Mouse (Mus musculus) stomach, embryonic 15.5 days (tissue): ENCODE data around the gene Serping1. TPM values are rescaled to one million over a fixed set of nuclear protein-coding genes. Genes with fewer than 3 reads are reported as not detected.
A peak's percentile ranks its signal among the peaks of the same experiment; 100 is the strongest.

ENCODE experiments used
- ATAC-seq: fragments of 200-750 bp; cut with Nextera tagmentation; 2 replicates; pipeline ENCODE4 v1.8.0; 2017; ENCODE audit warnings: low read depth, moderate number of reproducible peaks, moderate TSS enrichment; ENCODE audit not compliant: insufficient read depth, low FRiP score
- H3K27ac ChIP-seq: fragments of 300-500 bp; sonication (generic); 2 replicates; pipeline ENCODE4 v1.5.1; 2015; ENCODE audit warnings: mild to moderate bottlenecking, inconsistent platforms
- H3K27me3 ChIP-seq: fragments of 300-500 bp; sonication (generic); replicated peaks from 2 replicates; pipeline ENCODE4 v1.6.1; 2015; ENCODE audit warnings: inconsistent platforms
- H3K36me3 ChIP-seq: fragments of 300-500 bp; sonication (generic); 2 replicates; pipeline ENCODE4 v1.6.1; 2015; ENCODE audit warnings: inconsistent platforms
- H3K4me1 ChIP-seq: fragments of 300-500 bp; sonication (generic); 2 replicates; pipeline ENCODE4 v1.6.1; 2015; ENCODE audit warnings: inconsistent platforms
- H3K4me2 ChIP-seq: fragments of 300-500 bp; sonication (generic); 2 replicates; pipeline ENCODE4 v1.6.1; 2015; ENCODE audit warnings: mild to moderate bottlenecking, inconsistent platforms
- H3K4me3 ChIP-seq: fragments of 300-500 bp; sonication (generic); replicated peaks from 2 replicates; pipeline ENCODE4 v1.5.1; 2015; ENCODE audit warnings: inconsistent platforms
- H3K9ac ChIP-seq: fragments of 300-500 bp; sonication (generic); 2 replicates; pipeline ENCODE4 v1.6.1; 2015; ENCODE audit warnings: inconsistent platforms
- H3K9me3 ChIP-seq: fragments of 300-500 bp; sonication (generic); 2 replicates; pipeline ENCODE4 v1.6.1; 2016; ENCODE audit warnings: inconsistent platforms
- WGBS: fragments of 180-500 bp; shearing (Covaris S2); methylation state at CpG from one replicate; pipeline ENCODE4 v1.1.7; 2015; 5-methylcytosine and 5-hydroxymethylcytosine counted together
- polyA plus RNA-seq: library from polyadenylated mRNA; unstranded; fragments of >200 nt; fragmentation: Nextera tagmentation; extraction: Ambion mirVana; gene quantifications from 2 replicates; pipeline ENCODE4 v1.2.1, GENCODE M21; 2015

Serping1 gene
- polyA plus RNA-seq, 1 experiment from 2014 or later: 79.6 TPM

DNA sequence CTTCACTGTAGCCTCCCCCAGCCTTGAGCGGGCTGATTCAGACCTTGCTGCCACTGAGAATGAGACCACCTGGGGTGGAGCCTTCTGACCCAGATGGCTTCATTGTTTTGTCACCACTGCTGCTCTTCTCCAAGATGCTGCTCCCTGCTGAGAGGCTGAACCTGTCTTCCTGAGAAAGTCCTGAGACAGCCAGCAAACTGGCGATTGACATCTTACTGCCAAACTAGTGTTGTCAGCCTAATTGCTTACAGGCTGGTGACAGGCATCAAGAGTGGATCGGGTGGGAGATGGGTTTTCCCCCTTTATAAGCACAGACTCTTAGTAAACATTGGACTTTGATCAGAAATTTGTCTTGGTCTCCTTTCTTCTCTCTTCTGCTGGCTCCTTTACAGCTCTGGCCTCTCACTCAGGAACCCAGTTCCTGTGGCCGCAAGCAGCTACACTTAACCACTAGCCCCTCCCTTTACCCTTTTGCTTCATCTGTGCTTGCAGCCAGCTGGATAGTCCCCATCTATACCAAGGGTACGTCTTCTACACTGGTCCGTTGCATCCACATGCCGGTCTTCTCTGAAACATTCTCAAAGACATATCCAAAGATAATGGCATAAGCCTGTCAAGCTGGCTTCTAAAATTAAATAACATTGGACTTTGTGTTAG is 18.1 kb downstream of the Serping1 start:
- no peaks in the 10 kb centered on the region for H3K9me3 ChIP-seq
- ATAC-seq: no peak
- no peak overlapping the region for H3K27ac ChIP-seq
- no peaks in the 10 kb centered on the region for H3K27me3 ChIP-seq
- no peaks in the 10 kb centered on the region for H3K4me1 ChIP-seq
- 54% methylated on average over 7 of the region's 7 CpGs for WGBS
- no peak overlapping the region for H3K4me2 ChIP-seq
- H3K4me3 ChIP-seq: no peak overlapping the region
- no peak overlapping the region for H3K9ac ChIP-seq
- H3K36me3 ChIP-seq: no peaks in the 10 kb centered on the region

DNA sequence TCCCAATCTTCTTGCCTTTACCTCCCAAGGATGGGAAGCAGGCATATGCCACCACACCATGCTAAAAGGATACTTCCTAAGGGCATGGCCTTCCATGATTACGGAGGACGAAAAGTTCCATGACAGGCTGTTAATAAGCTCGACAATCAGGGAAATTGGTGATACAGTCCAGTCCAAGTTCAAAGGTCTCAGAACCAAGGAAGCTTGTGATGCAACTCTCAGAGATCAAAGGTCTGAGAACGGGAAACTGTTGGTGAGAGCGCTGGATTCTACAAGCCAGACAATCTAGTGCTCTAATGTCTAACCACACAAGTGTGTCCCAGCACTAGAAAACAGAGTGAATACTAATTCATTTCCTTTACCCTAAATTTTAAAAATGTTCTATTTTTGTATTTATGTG is 19.0 kb downstream of the Serping1 start:
- H3K27me3 ChIP-seq: no peaks in the 10 kb centered on the region
- 74% methylated on average over 5 of the region's 5 CpGs for WGBS
- H3K4me3 ChIP-seq: no peak overlapping the region
- no peaks in the 10 kb centered on the region for H3K9me3 ChIP-seq
- H3K9ac ChIP-seq: no peak overlapping the region
- H3K36me3 ChIP-seq: no peaks in the 10 kb centered on the region
- H3K27ac ChIP-seq: no peak overlapping the region
- no peak for ATAC-seq
- no peak overlapping the region for H3K4me2 ChIP-seq
- H3K4me1 ChIP-seq: no peaks in the 10 kb centered on the region

- no peak overlapping the region for H3K4me3 ChIP-seq
- H3K4me1 ChIP-seq: 0 out of 2 replicates have a peak, but pooled peaks cover 2% of the 10 kb centered on the region
- no peak overlapping the region for H3K4me2 ChIP-seq
- H3K9ac ChIP-seq: no peak overlapping the region
- ATAC-seq: no peak; the same call in 1 of the 2 replicates
- H3K9me3 ChIP-seq: no peaks in the 10 kb centered on the region
- H3K27me3 ChIP-seq: no peaks in the 10 kb centered on the region
- 46% methylated on average over 6 of the region's 6 CpGs for WGBS
- H3K36me3 ChIP-seq: no peaks in the 10 kb centered on the region
- H3K27ac ChIP-seq: peak overlapping the region; percentile 48; the same call in 1 of the 2 replicates
Observed at GRCm38 (mm10) chr2:84750115-84750514, 25.1 kb downstream of the Serping1 start.

- H3K27me3 ChIP-seq: no peaks in the 10 kb centered on the region
- no peak overlapping the region for H3K9ac ChIP-seq
- H3K4me1 ChIP-seq: peaks cover 33% of the 10 kb centered on the region
- ATAC-seq: peak; percentile 23; the same call in 1 of the 2 replicates
- H3K4me3 ChIP-seq: peak overlapping the region; percentile 95
- H3K4me2 ChIP-seq: peak overlapping the region; percentile 80
- peaks cover 10% of the 10 kb centered on the region; the same call in 1 of the 2 replicates for H3K36me3 ChIP-seq
- H3K27ac ChIP-seq: peak overlapping the region; percentile 99
- no peaks in the 10 kb centered on the region for H3K9me3 ChIP-seq
- WGBS: under 1% methylated on average over 10 of the region's 10 CpGs
Observed at GRCm38 (mm10) chr2:84744126-84744525, 31.1 kb downstream of the Serping1 start.

GRCm38 (mm10) chr2:84743561-84743960 is 31.7 kb downstream of the Serping1 start, which contains the start of gene Gm19426:
TSS of gene Gm19426 (minus strand) at chr2:84743655.
- H3K4me2 ChIP-seq: peak within 1 kb of the TSS; percentile 80
- H3K27me3 ChIP-seq: no peaks in the 10 kb centered on the region
- H3K36me3 ChIP-seq: peaks cover 10% of the 10 kb centered on the region; the same call in 1 of the 2 replicates
- H3K4me3 ChIP-seq: peak within 1 kb of the TSS; percentile 95
- H3K4me1 ChIP-seq: peaks cover 38% of the 10 kb centered on the region
- WGBS: under 1% methylated on average over 25 of the region's 25 CpGs
- peak within 1 kb of the TSS; percentile 98 for H3K9ac ChIP-seq
- peak; percentile 92 for ATAC-seq
- no peaks in the 10 kb centered on the region for H3K9me3 ChIP-seq
- H3K27ac ChIP-seq: peak within 1 kb of the TSS; percentile 99

DNA sequence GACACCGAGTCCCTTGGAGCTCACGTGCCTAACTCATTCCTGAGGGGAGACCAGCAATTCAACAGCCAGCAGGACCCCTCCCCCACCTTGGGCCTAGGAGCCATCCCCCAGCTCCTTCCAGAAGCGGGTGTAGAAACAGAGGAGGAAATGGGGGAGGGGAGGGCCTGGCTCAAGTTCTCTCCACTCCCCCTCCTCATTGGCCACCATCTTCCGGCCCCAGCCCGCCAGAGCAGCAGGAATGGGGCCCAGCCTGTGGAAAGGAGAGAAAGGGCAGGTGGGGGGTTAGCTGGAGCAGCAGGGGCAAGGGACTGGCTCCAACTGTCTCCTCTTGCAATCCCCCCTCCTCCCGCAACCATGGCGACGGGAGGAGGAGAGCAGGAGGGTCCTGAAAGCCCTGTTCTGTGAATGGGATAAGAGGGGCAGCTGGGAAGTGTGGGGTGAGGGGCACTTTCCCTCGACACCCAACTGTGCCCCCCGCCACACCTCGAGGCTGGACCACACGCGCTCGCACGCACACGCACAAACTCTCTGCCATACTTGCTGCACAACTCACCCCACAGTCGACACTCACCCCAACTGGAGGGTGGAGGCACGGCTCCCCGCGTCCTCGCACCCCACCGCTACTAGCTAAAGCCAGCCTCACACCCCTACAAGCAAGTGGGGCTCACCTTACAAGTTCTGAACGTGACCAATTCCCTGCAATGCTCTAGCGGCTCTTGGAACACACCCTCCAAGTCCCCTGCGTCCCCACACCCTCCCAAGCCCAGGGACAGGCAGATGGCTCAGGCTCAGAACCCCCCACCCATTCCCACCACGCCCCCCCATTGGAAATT is 32.6 kb downstream of the Serping1 start:
- Histone ChIP-seq H3K9ac (peak overlapping the region; percentile 98), H3K4me1 (peaks cover 46% of the 10 kb centered on the region)
- under 1% methylated on average over 24 of the region's 26 CpGs for WGBS

DNA sequence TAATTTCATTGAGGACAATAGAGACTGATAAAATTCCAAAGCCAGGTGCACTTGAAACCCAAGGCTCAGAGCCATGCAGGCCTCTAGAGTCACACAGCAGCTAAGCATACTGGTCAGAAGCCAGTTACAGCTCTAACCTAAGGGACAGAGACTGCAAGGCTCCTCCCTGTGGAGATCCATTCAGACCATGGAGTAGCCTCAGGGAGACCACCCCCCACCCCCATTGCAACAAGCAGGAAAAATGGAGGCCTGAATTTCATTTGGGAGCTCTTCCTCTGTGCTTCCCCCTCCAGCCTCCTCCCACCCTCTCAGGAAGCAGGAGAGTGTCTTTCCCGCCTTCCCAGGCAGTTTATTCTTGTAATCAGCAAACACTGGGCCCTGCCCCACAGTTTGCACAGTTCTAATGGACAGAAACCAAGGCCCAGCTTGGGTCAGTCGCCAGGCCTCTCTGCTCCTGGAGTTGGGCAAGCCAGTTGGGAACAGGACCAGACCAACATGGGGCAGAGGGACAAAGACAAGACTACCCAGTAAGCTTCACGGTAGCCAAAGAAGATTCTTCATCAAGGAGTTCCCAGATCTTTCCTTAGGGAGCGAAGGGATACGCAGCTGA is 33.3 kb downstream of the Serping1 start:
- H3K9ac ChIP-seq: peak overlapping the region; percentile 5; the same call in 1 of the 2 replicates
- no peaks in the 10 kb centered on the region for H3K9me3 ChIP-seq
- H3K27me3 ChIP-seq: no peaks in the 10 kb centered on the region
- peak overlapping the region; percentile 95 for H3K4me3 ChIP-seq
- peaks cover 10% of the 10 kb centered on the region; the same call in 1 of the 2 replicates for H3K36me3 ChIP-seq
- peak; percentile 2; the same call in 1 of the 2 replicates for ATAC-seq
- H3K27ac ChIP-seq: peak overlapping the region; percentile 99
- peak overlapping the region; percentile 80 for H3K4me2 ChIP-seq
- H3K4me1 ChIP-seq: peaks cover 53% of the 10 kb centered on the region
- WGBS: 4% methylated on average over 5 of the region's 5 CpGs

More for the DNA sequence above, 32.6 kb downstream of the Serping1 start:
- Histone ChIP-seq H3K4me3 (peak overlapping the region; percentile 95), H3K27ac (peak overlapping the region; percentile 99), H3K9me3 (no peaks in the 10 kb centered on the region), H3K36me3 (peaks cover 10% of the 10 kb centered on the region; the same call in 1 of the 2 replicates), H3K4me2 (peak overlapping the region; percentile 80), H3K27me3 (no peaks in the 10 kb centered on the region)
- ATAC-seq: peak; percentile 40

DNA sequence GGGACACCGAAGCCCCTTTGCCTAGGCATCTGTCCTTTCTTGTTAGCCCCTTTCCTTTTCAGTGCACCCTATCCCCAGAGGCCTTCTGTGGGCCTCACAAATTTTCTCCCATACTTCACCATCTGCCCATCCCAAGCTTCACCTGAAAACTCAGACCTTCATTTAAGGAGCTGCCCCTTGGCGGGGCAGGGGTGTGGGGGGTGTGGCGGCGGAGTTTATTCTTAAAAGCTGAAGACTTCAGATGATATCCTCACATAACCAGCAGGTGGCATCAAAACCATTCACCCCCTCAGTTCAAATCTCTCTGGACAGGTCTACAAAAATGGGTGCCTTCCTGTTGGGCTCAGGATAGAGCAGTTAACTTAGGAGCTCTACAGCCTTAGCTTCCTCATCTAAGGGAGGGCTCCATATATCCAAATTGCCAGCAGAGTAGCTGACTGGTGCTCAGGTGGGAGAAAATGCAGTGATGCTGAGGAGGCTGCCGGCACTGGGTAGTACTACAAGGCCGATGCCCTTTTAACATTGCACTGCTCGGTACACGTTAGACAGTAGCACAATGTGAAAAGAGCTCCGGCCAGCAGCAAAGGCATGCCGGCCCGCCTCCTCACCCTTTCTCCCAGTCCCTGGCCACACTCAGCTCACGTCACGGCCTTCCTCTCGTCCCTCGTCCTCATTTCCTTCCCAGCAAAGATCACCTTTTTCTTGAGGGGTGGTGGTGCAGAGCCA is 34.5 kb downstream of the Serping1 start:
- Histone ChIP-seq H3K4me2 (peak overlapping the region; percentile 80), H3K4me3 (peak overlapping the region; percentile 95), H3K27me3 (0 out of 2 replicates have a peak, but pooled peaks cover 3% of the 10 kb centered on the region), H3K9me3 (no peaks in the 10 kb centered on the region), H3K9ac (no peak overlapping the region), H3K27ac (no peak overlapping the region; the same call in 1 of the 2 replicates), H3K4me1 (peaks cover 65% of the 10 kb centered on the region), H3K36me3 (peaks cover 10% of the 10 kb centered on the region; the same call in 1 of the 2 replicates)
- ATAC-seq: no peak
- 58% methylated on average over 15 of the region's 15 CpGs for WGBS

DNA sequence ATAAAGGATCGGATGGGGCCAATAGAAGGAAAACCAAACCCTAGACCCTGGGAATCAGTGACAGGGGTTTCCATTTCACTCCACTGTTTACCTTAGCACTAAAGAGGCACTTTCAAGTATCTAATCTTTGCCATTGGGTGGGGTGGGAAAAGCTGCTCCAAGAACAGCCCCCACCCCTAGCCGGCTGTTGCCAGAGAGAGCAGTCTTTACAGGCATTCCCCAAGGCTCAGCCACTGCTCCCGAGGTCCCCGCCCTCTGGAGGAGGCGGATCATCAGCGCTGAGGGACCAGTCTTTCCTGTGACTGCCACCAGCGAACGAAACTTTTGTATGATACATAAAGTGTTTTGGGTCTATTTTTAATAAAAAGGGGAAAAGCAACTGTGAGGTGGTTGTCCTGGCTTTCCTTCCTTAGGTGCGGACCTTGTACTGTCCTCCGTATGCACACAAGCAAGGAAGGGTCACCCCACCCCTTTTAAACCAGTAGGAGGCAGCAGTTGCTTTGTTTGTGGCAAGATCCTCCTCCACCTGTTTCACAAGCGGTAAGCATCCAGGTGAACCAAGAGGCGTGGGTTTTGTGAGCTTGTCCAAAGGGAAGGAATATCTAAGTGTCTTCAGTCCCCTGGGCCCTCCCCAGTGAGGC is 36.9 kb downstream of the Serping1 start:
- Histone ChIP-seq H3K27ac (peak overlapping the region; percentile 68; the same call in 1 of the 2 replicates), H3K36me3 (peaks cover 10% of the 10 kb centered on the region; the same call in 1 of the 2 replicates), H3K9ac (no peak overlapping the region), H3K9me3 (no peaks in the 10 kb centered on the region), H3K4me1 (peaks cover 83% of the 10 kb centered on the region), H3K4me3 (peak overlapping the region; percentile 15), H3K4me2 (peak overlapping the region; percentile 69), H3K27me3 (0 out of 2 replicates have a peak, but pooled peaks cover 3% of the 10 kb centered on the region)
- no peak for ATAC-seq
- 2% methylated on average over 12 of the region's 12 CpGs for WGBS

DNA sequence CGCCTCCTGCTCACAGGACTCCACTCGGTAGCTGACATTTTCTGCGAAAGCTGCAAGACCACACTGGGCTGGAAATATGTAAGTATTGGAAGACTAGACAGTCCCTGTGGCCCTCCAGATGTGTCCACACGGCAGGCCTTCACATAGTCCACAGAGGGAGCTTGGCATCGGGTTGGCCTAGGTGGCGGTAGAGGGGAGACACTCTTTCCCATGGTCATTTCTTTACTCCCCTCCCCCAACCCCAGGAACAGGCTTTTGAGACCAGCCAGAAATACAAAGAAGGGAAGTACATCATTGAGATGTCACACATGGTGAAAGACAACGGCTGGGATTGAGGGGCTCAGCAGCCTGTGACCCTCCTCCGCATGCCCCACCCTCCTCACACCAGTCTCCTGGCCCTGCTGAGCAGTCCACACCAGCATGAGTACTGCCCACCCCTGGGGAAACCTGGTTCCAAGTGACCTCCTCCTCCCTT is 37.8 kb downstream of the Serping1 start:
- Histone ChIP-seq H3K4me1 (peaks cover 83% of the 10 kb centered on the region), H3K27me3 (0 out of 2 replicates have a peak, but pooled peaks cover 3% of the 10 kb centered on the region), H3K4me3 (0 out of 2 replicates have a peak overlapping the region, but pooled peaks have one; percentile 12), H3K9me3 (no peaks in the 10 kb centered on the region), H3K9ac (no peak overlapping the region), H3K36me3 (peaks cover 10% of the 10 kb centered on the region; the same call in 1 of the 2 replicates), H3K4me2 (peak overlapping the region; percentile 69), H3K27ac (peak overlapping the region; percentile 68)
- 1% methylated on average over 8 of the region's 8 CpGs for WGBS
- ATAC-seq: peak; percentile 15; the same call in 1 of the 2 replicates
